Mouse (Mus musculus) ES-E14 (cell line): ENCODE results near the gene Ugt1a8.

ENCODE experiments used
- CHD2 ChIP-seq: IDR thresholded peaks from 2 replicates; pipeline ENCODE4 v1.6.1; 2014; ENCODE audit warnings: mild to moderate bottlenecking, low read depth, low read length, inconsistent platforms
- ZC3H11A ChIP-seq: IDR thresholded peaks from 2 replicates; pipeline ENCODE4 v1.6.1; 2012; ENCODE audit warnings: low read depth, mild to moderate bottlenecking, inconsistent platforms, low read length, borderline replicate concordance
- ZNF384 ChIP-seq: IDR thresholded peaks from 2 replicates; pipeline ENCODE4 v1.6.1; 2012; ENCODE audit warnings: low read depth, low read length, inconsistent platforms

DNA sequence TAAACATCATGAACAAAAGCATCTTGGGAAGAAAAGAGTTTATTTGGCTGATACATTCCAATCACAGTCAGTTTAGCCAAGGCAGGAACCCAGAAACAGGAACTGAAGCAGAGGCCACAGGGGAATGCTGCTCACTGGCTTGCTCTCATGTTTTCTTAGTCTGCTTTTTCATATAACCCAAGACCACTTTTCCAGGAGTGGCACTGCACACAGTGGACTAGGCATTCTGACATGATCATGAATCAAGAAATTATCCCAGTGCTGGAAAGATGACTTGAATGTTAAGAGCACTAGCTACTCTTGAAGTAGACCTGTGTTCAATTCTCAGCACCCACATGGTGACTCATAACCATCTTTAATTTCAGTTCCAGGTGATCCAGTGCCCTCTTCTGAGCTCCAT, 138.1 kb downstream of the Ugt1a8 start:
- no peak for TF ChIP-seq ZC3H11A
- no peak for TF ChIP-seq ZNF384
- TF ChIP-seq CHD2, result no peak
